Mouse (Mus musculus): ENCODE data around the gene Timd4.

Timd4 gene

DNA sequence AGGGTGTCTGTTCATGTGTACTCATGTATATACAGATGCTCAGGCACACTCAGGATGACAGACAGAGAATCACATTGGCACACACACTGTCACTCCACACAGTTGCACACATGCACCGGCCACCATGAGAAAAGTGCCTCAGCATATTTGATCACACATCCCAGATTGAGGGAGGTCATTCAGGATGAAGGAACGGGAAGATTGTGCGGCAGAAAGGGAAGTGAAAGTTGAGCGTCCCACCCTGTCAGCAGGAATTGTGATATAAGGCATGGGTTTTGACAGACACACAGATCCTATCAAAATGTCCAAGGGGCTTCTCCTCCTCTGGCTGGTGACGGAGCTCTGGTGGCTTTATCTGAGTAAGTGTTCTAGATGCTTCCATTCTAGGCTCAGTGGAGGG, at the start of gene Timd4:
Gene Timd4 (plus strand): TSS at position 290 of the 400 bp plus-strand sequence.
- DNase-seq, result no peak

GRCm38 (mm10) chr11:46776879-46777278, 33.7 kb upstream of the Timd4 start:
- DNase-seq, result no peak

GRCm38 (mm10) chr11:46779811-46780210, 30.8 kb upstream of the Timd4 start:
- DNase-seq, result no peak

GRCm38 (mm10) chr11:46804440-46804839, 6.2 kb upstream of the Timd4 start:
- DNase-seq, result no peak

- no peak for DNase-seq
These were observed 7.1 kb downstream of the Timd4 start for GRCm38 (mm10) chr11:46817692-46818091.

GRCm38 (mm10) chr11:46819930-46820329, 9.3 kb downstream of the Timd4 start:
- no peak for DNase-seq

DNA sequence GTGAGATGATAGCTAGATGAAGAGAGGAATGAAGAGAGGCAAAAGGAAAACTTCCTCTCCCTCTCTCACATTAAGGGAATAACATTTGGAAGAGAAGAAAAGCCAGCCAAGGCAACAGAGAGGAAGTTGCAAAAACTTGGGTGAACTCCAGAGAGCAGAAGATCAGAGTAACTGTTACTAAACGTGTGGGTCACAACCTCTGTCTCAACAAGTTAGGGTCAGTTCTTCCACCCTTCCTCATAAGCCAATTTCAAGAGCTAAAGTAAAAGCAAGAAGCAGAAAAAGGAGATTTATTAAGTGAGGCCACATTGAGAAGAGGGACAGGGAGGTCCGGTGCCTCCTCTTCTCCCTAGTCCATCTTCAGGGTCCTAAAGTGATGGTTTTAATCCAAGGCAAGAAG, 19.7 kb downstream of the Timd4 start:
- no peak for DNase-seq

GRCm38 (mm10) chr11:46835080-46835479, 24.5 kb downstream of the Timd4 start:
- DNase-seq, result no peak

GRCm38 (mm10) chr11:46842015-46842726, 31.6 kb downstream of the Timd4 start:
- DNase-seq, result no peak

GRCm38 (mm10) chr11:46846661-46847060, 36.1 kb downstream of the Timd4 start:
- no peak for DNase-seq

GRCm38 (mm10) chr11:46847827-46848220, 37.2 kb downstream of the Timd4 start:
- DNase-seq, result no peak

GRCm38 (mm10) chr11:46848221-46848971, 37.8 kb downstream of the Timd4 start:
- no peak for DNase-seq

DNA sequence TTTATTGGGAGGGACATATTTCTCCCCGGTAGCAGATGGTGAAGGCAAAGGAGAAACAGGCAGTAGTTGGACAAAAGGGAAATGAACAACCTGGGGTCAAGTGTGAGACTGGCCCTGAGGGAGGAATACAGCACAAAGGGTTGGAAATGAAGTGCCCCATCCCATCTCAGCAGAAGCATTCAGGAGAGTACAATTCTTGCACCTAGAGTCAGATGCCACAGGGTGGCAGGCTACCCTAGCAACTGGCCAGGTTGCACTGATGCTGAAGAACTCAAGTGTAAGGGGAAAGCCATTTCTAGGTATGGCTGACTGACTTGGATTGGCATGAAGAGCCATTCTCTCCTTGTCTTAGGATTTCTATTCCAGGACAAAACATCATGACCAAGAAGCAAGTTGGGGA, 54.2 kb downstream of the Timd4 start:
- DNase-seq, result no peak

GRCm38 (mm10) chr11:46868594-46868993, 58.0 kb downstream of the Timd4 start:
- DNase-seq, result no peak

DNA sequence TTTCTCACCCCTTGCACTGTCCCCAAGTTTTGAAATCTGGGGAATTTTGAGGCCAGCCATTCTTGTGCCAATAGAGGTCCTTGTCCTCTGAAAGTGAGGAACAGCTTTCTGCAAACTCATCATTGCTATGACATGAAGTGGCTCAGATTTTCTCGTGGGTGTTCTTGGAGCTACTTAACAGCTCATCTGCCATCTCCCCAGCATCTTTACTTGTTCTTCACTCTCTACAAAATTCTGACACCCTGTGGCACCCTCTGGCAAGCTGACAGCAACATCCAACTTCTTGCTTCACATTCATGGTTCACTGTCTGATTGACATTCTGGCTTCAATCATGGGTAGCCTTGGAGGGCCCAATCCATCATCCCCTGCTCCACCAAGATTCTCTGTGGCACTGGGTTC, 65.2 kb downstream of the Timd4 start:
- no peak for DNase-seq

DNA sequence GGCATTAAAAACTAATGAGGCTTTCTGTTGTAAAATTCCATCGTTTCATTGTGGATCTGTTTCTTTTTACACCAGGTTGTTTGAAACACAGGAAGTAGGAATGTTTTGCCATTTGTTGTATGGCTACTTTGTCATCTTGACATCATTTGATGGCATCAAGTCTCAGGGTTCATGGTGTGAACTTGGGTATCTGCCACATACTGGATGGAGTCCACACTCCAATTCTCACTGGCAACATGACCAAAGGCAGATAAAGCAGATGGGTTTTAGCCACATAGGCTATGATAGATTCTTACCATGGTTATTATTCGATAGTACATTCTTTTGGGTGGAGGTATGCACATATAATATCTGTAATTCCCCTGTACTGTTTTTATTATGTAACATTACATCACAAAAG, 71.9 kb downstream of the Timd4 start:
- DNase-seq, result no peak

DNA sequence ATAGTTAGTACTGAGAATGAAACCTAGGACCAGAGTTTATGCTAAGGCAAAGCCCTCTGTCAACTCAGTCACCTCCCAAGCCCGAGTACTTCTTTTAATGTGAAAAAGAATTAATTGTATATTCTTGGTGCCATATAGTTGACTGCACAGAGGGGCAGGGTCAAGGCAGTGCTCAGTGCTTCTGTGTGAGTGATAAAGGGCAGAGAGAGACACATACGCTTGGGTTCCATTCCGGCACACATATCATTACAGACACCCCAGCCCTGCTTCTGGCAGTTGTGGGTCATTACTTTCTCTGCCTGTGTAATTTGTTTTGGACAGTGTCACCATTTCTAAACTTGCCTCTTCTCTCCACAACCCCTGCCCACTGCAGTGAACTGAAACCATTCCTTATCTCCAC, 78.5 kb downstream of the Timd4 start:
- DNase-seq, result no peak
